Mouse (Mus musculus) kidney, adult 2 months (tissue): Measurements from ENCODE around the gene Cftr.

Experiments
- CTCF ChIP-seq: fragments of 200-500 bp; conservative IDR thresholded peaks from 2 replicates; pipeline ENCODE4 v1.5.1; 2011; ENCODE audit warnings: low read depth, mild to moderate bottlenecking, control low read depth, low read length, moderate library complexity, mixed read lengths; ENCODE audit not compliant: insufficient read depth, insufficient read length
- POLR2A ChIP-seq: fragments of 200-500 bp; IDR thresholded peaks from one replicate; pipeline ENCODE4 v1.6.1; 2011; ENCODE audit warnings: low read depth, low read length, control low read depth

GRCm38 (mm10) chr6:18310983-18311382 lies 140.5 kb downstream of the Cftr start:
- TF ChIP-seq POLR2A, result no peak
- TF ChIP-seq CTCF, result no peak
